ENCODE assay signal across 13 mouse cellular contexts in genomic region chr10:8176008-8176350, GRCm38 (mm10).
DNase-seq lines count a peak whose midpoint lies in the region; ATAC-seq and TF ChIP-seq lines count a peak whose summit lies in the region.
"Had no signal": no experiment of that assay in that cellular context is flagged by ENCODE, and none has a peak within 500 bp of the region (broad histone marks: within the 10 kb centered on the region; RNA-seq: fewer than 3 reads in every experiment).

No protein-coding gene starts in this region.

- WGBS in embryonic facial prominence, embryonic 13.5 days = 62% methylated on average over 3 of the region's 3 CpGs
- WGBS in hindbrain, embryonic 10.5 days = 80% methylated on average over 3 of the region's 3 CpGs
- WGBS in midbrain, embryonic 13.5 days = 63% methylated on average over 3 of the region's 3 CpGs

- peak overlapping the region; percentile 17; the same call in 1 of the 2 replicates for H3K4me2 ChIP-seq in embryonic facial prominence, embryonic 13.5 days
- H3K4me2 ChIP-seq in midbrain, embryonic 13.5 days (replicated peaks) = no peak overlapping the region
- H3K4me2 ChIP-seq: forebrain, embryonic 12.5 days; liver, embryonic 13.5 days had no signal

- peak overlapping the region; percentile 82 for H3K27ac ChIP-seq in left cerebral cortex, adult 2 months
- peak overlapping the region; percentile 83 for H3K27ac ChIP-seq in embryonic facial prominence, embryonic 13.5 days
- peak overlapping the region; percentile 64 for H3K27ac ChIP-seq in hindbrain, embryonic 10.5 days
- H3K27ac ChIP-seq in midbrain, embryonic 13.5 days = no peak overlapping the region
- H3K27ac ChIP-seq: forebrain, embryonic 12.5 days had no signal

- intact Hi-C loops in left cerebral cortex, adult 2 months (cut with DNase I) = loop anchor here (2.0 to 5.0 kb wide), 2 partner anchors 34 to 219 kb away; partner anchors contain the start of gene Tab2
- intact Hi-C loops in left cerebral cortex, postnatal 25 days (cut with DNase I) = loop anchor here (5.0 kb wide), 1 partner anchor 219 kb away; the partner anchor contains the start of gene Tab2

- DNase-seq in left cerebral cortex, adult 2 months (ENCODE audit: extremely low spot score in 1 of 2, low spot score in 2 of 2) = no peak
- no peak for DNase-seq in left cerebral cortex, postnatal 25 days (ENCODE audit: low spot score in 2 of 2)
- DNase-seq in hindbrain, embryonic 10.5 days (ENCODE audit: low spot score) = no peak
- no peak for DNase-seq in right cerebral cortex, postnatal 4 days
- no peak for DNase-seq in embryo, embryonic 10 days (ENCODE audit: low spot score)
- DNase-seq: gastrocnemius, postnatal 36 days; liver, embryonic 13.5 days had no signal

- H3K9ac ChIP-seq in embryonic facial prominence, embryonic 13.5 days = no peak overlapping the region
- no peak overlapping the region for H3K9ac ChIP-seq in midbrain, embryonic 13.5 days (replicated peaks)
- H3K9ac ChIP-seq: forebrain, embryonic 12.5 days; liver, embryonic 13.5 days had no signal

- ATAC-seq in embryonic facial prominence, embryonic 13.5 days (ENCODE audit: insufficient number of reproducible peaks, insufficient read depth, low FRiP score, low TSS enrichment, low read depth) = 0 out of 2 replicates have a peak, but pooled peaks have one; percentile 33
- ATAC-seq in midbrain, embryonic 13.5 days = 0 out of 2 replicates have a peak, but pooled peaks have one; percentile 6
- ATAC-seq: Patski had no signal

- H3K27me3 ChIP-seq in embryonic facial prominence, embryonic 13.5 days = no peaks in the 10 kb centered on the region
- no peaks in the 10 kb centered on the region for H3K27me3 ChIP-seq in hindbrain, embryonic 10.5 days (ENCODE audit: insufficient read depth, poor library complexity, severe bottlenecking)
- H3K27me3 ChIP-seq in midbrain, embryonic 13.5 days = no peaks in the 10 kb centered on the region
- H3K27me3 ChIP-seq: CH12.LX; forebrain, embryonic 12.5 days; liver, embryonic 13.5 days; megakaryocyte, embryonic 14.5 days; Patski had no signal

- no peaks in the 10 kb centered on the region for H3K36me3 ChIP-seq in embryonic facial prominence, embryonic 13.5 days
- no peaks in the 10 kb centered on the region for H3K36me3 ChIP-seq in hindbrain, embryonic 10.5 days
- no peaks in the 10 kb centered on the region for H3K36me3 ChIP-seq in midbrain, embryonic 13.5 days
- H3K36me3 ChIP-seq: forebrain, embryonic 12.5 days; liver, embryonic 13.5 days had no signal

- no peaks in the 10 kb centered on the region for H3K9me3 ChIP-seq in embryonic facial prominence, embryonic 13.5 days
- no peaks in the 10 kb centered on the region for H3K9me3 ChIP-seq in hindbrain, embryonic 10.5 days
- no peaks in the 10 kb centered on the region for H3K9me3 ChIP-seq in midbrain, embryonic 13.5 days
- H3K9me3 ChIP-seq: forebrain, embryonic 12.5 days; liver, embryonic 13.5 days had no signal

- no peak for TF ChIP-seq CTCF in left cerebral cortex, adult 2 months (IDR thresholded peaks at IDR 0.05)

- H3K4me3 ChIP-seq in left cerebral cortex, adult 2 months = no peak overlapping the region
- no peak overlapping the region for H3K4me3 ChIP-seq in embryonic facial prominence, embryonic 13.5 days
- H3K4me3 ChIP-seq in hindbrain, embryonic 10.5 days = no peak overlapping the region
- no peak overlapping the region for H3K4me3 ChIP-seq in midbrain, embryonic 13.5 days (replicated peaks)
- H3K4me3 ChIP-seq: forebrain, embryonic 12.5 days; liver, embryonic 13.5 days had no signal

- peaks cover 30% of the 10 kb centered on the region for H3K4me1 ChIP-seq in embryonic facial prominence, embryonic 13.5 days
- H3K4me1 ChIP-seq in hindbrain, embryonic 10.5 days (replicated peaks) = peaks cover 36% of the 10 kb centered on the region
- peaks cover 23% of the 10 kb centered on the region for H3K4me1 ChIP-seq in midbrain, embryonic 13.5 days (replicated peaks)
